Mouse (Mus musculus) urinary bladder, postnatal 10 days (tissue): ENCODE results near the gene Ddost.
A peak's percentile ranks its signal among the peaks of the same experiment; 100 is the strongest.

Source experiments
- DNase-seq: peaks from one replicate; pipeline ENCODE4 v3.0.0; 2022; ENCODE audit warnings: low spot score

Gene Ddost

GRCm38 (mm10) chr4:138304340-138305104, at the start of gene Ddost:
Ddost (plus strand) TSS chr4:138304730.
- DNase-seq: peak; percentile 88

- no peak for DNase-seq
Measured at GRCm38 (mm10) chr4:138257116-138257687, 47.3 kb upstream of the Ddost start.

GRCm38 (mm10) chr4:138258663-138259062, 45.9 kb upstream of the Ddost start:
- no peak for DNase-seq

- no peak for DNase-seq
Measured at GRCm38 (mm10) chr4:138259482-138259881, 45.0 kb upstream of the Ddost start.

- peak; percentile 72 for DNase-seq
Measured at GRCm38 (mm10) chr4:138261843-138262681, 42.5 kb upstream of the Ddost start.

- no peak for DNase-seq
Measured at GRCm38 (mm10) chr4:138267869-138268268, 36.7 kb upstream of the Ddost start.

- no peak for DNase-seq
Measured at GRCm38 (mm10) chr4:138272011-138272997, 32.2 kb upstream of the Ddost start.

- DNase-seq: no peak
Measured at GRCm38 (mm10) chr4:138278346-138278745, 26.2 kb upstream of the Ddost start.

- DNase-seq: no peak
Measured at GRCm38 (mm10) chr4:138282834-138283233, 21.7 kb upstream of the Ddost start.

- DNase-seq: no peak
Measured at GRCm38 (mm10) chr4:138286411-138286810, 18.1 kb upstream of the Ddost start.

GRCm38 (mm10) chr4:138288691-138289090, 15.8 kb upstream of the Ddost start:
- DNase-seq: no peak

- DNase-seq: no peak
Measured at GRCm38 (mm10) chr4:138292028-138292427, 12.5 kb upstream of the Ddost start.

GRCm38 (mm10) chr4:138293261-138293948, 11.1 kb upstream of the Ddost start:
- no peak for DNase-seq

- no peak for DNase-seq
Measured at GRCm38 (mm10) chr4:138293949-138294550, 10.5 kb upstream of the Ddost start.

GRCm38 (mm10) chr4:138301271-138301780, 3.2 kb upstream of the Ddost start:
- DNase-seq: no peak

- no peak for DNase-seq
Measured at GRCm38 (mm10) chr4:138303011-138303410, 1.5 kb upstream of the Ddost start.

GRCm38 (mm10) chr4:138303742-138304141, 788 bp upstream of the Ddost start:
- DNase-seq: no peak

- no peak for DNase-seq
Measured at GRCm38 (mm10) chr4:138307025-138307424, 2.5 kb downstream of the Ddost start.

GRCm38 (mm10) chr4:138307739-138308138, 3.2 kb downstream of the Ddost start:
- no peak for DNase-seq

- no peak for DNase-seq
Measured at GRCm38 (mm10) chr4:138310311-138310910, 5.9 kb downstream of the Ddost start.
